Mouse (Mus musculus): Measurements from ENCODE around the gene Dhrs7b.

The Dhrs7b gene

GRCm38 (mm10) chr11:60895915-60896314 is 65.5 kb downstream of the Dhrs7b start:
- no peak for DNase-seq (ENCODE audit: low spot score in 2 of 2)

GRCm38 (mm10) chr11:60902001-60902400 is 71.6 kb downstream of the Dhrs7b start:
- DNase-seq (ENCODE audit: low spot score in 2 of 2), result no peak

- no peak for DNase-seq (ENCODE audit: low spot score in 2 of 2)
These were observed 72.1 kb downstream of the Dhrs7b start for GRCm38 (mm10) chr11:60902486-60902885.

GRCm38 (mm10) chr11:60903661-60904061 is 73.2 kb downstream of the Dhrs7b start:
- DNase-seq (ENCODE audit: low spot score in 2 of 2), result no peak

- no peak for DNase-seq (ENCODE audit: low spot score in 2 of 2)
These were observed 75.1 kb downstream of the Dhrs7b start for GRCm38 (mm10) chr11:60905407-60906120.

GRCm38 (mm10) chr11:60906449-60906848 is 76.0 kb downstream of the Dhrs7b start:
- no peak for DNase-seq (ENCODE audit: low spot score in 2 of 2)

GRCm38 (mm10) chr11:60908073-60908472 is 77.6 kb downstream of the Dhrs7b start:
- no peak for DNase-seq (ENCODE audit: low spot score in 2 of 2)

- DNase-seq (ENCODE audit: low spot score in 2 of 2), result no peak
These were observed 79.2 kb downstream of the Dhrs7b start for GRCm38 (mm10) chr11:60909626-60910025.
